Mouse (Mus musculus) right cerebral cortex, postnatal 10 days (tissue): ENCODE measurements around the gene C1qa.

Experiments used
- DNase-seq, 2 experiments: peaks; one replicate each; pipeline ENCODE4 v3.0.0; 2021; ENCODE audit warnings: low spot score in 2 of 2

C1qa gene

GRCm38 (mm10) chr4:136863517-136863916, 35.1 kb downstream of the C1qa start:
- no peak for DNase-seq

DNA sequence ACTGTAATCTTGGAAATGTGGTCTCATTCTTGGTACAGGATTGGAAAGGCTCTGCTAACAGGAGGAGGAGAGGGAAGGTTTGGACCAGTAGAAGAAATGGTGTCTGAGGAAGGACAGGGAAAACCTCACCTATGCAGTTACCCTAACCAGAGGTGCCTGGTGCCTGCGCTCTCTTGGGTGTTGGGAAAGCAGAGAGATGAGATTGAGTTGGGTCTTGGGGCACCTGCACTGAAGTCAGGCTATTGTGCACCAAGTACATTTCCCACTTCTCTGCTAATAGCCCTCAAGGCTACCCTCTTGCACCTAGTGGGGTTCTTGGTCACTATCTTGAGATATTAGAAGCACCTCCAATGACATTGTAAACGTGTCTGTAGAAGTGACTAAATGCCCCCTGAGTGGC, 36.2 kb downstream of the C1qa start:
- DNase-seq = no peak

DNA sequence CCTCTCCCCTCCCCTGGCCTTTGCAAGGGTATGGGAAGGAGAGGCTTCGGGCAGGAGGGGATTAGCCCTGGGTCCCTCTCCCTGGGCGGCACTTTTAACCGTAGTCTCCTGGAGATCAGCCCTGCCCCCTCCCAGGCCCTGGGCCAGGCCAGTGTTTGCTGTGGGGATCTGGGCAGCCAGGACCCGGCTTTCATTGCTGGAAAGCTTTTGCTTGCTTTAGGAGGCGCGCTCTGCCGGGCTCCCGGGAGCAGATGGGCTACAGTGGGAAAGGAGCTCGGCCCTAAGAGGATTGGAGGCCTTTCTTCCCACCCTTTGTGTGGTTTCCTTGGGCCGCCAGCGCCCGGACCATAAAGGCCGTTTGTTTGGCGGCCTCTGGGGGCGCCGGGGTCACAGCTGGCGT, 36.8 kb downstream of the C1qa start:
- peak; percentile 39 to 50 for DNase-seq

DNA sequence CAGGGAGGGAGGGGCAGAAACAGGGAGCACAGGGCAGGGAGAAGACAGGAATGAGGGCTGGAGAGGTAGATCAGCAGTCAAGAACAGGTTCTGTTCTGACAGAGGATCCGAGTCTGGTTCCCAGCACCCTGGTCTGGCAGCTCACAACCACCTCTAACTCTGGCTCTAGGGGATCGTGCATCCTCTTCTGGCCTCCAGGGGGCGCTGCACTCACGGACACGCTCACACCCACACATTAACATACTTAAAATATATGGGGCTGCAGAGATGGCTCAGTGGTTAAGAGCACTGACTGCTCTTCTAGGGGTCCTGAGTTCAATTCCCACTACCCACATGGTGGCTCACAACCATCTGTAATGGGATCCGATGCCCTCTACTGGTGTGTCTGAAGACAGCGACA, 38.6 kb downstream of the C1qa start:
- DNase-seq = no peak

DNA sequence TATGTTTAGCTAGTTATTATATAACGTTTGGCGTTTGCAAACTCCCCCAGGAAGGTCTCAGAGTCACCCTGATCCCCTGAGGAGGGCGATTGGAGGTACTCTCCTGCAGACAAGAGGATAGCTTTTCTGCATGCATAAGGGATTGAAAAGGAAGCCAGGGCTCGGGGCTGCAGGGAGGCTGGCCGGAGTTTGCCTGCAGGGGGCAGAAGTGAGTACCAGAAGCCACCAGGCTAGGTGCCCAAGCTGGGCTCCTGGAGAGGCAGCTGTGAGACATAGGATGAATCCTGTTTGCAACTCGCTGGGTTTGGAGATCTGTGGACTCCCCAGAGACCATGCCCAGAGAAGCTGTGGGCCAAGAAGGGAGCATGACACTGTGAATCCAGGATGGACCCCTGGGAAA, 43.5 kb downstream of the C1qa start:
- DNase-seq = no peak

GRCm38 (mm10) chr4:136852989-136853388, 45.6 kb downstream of the C1qa start:
- DNase-seq = no peak

- no peak for DNase-seq
These were observed 46.5 kb downstream of the C1qa start for GRCm38 (mm10) chr4:136852119-136852518.

GRCm38 (mm10) chr4:136848565-136848964, 50.0 kb downstream of the C1qa start:
- peak; percentile 56 to 68 for DNase-seq

DNA sequence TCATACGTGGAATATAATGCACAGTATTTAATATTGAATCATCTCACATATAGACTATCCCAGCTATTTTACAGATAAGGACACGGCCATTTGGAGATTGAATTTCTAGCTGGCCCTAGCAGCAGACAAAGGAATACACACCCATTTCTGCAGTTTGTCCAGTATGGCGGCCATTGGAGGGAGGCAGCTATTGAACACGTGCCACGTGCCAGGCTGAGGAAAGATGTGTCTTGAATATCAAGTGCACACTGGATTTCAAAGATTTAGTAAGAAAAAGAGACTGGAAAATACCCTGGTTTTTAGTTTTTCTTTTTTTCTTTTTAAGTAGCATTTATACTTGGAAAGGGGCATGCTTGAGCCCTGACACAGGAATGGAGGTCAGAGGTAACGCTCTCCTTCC, 51.4 kb downstream of the C1qa start:
- no peak for DNase-seq
